Mouse (Mus musculus) olfactory bulb, adult 2 months (tissue): ENCODE data around the gene Scamp3.

Experiments used
- CTCF ChIP-seq: fragments of 200-500 bp; IDR thresholded peaks from 2 replicates; pipeline ENCODE4 v1.5.1; 2012; ENCODE audit warnings: low read depth, mild to moderate bottlenecking, low read length, moderate library complexity; ENCODE audit not compliant: insufficient read depth
- POLR2A ChIP-seq: fragments of 200-500 bp; IDR thresholded peaks from 2 replicates; pipeline ENCODE4 v1.6.1; 2012; ENCODE audit warnings: mild to moderate bottlenecking, low read depth, low read length, moderate library complexity; ENCODE audit not compliant: insufficient read depth

DNA sequence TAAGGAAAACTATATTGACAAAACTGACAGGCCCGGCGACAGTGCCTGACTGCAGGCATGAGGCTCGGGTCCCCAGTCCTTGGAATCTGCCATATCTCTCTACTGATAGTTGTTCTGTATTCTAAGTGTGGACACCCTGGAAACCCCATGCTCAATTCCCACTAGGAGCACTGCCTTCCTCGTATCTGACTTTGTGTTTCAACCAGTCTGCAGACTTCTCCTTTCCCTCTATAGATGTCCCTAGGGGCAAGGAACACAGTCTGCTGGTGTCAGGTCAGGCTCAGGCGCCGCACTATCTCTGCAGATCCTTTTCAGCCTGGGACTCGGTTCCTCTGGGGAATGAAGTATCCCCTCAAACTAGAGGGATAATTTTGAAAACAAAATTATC lies 44.2 kb upstream of the Scamp3 start:
- TF ChIP-seq POLR2A (no peak), CTCF (no peak)
